Mouse (Mus musculus) kidney, postnatal 0 days (tissue): Measurements from ENCODE around the gene Tcea2. TPM values are rescaled to one million over a fixed set of nuclear protein-coding genes. Genes with fewer than 3 reads are reported as not detected.

Experiments used
- ATAC-seq: fragments of 200-750 bp; cut with Nextera tagmentation; replicated peaks from 2 replicates; pipeline ENCODE4 v1.8.0; 2017; ENCODE audit warnings: low read depth, moderate number of reproducible peaks, moderate TSS enrichment, moderate library complexity; ENCODE audit not compliant: low FRiP score
- DNase-seq: peaks from one replicate; pipeline ENCODE4 v3.0.0-alpha.2; 2016; ENCODE audit warnings: low spot score
- H3K27ac ChIP-seq: fragments of 300-500 bp; sonication (generic); 2 replicates; pipeline ENCODE4 v1.5.1; 2014; ENCODE audit warnings: mild to moderate bottlenecking
- H3K27me3 ChIP-seq: fragments of 300-500 bp; sonication (generic); 2 replicates; pipeline ENCODE4 v1.6.1; 2014; ENCODE audit warnings: low read length, mixed read lengths; ENCODE audit not compliant: insufficient read depth
- H3K36me3 ChIP-seq: fragments of 300-500 bp; sonication (generic); 2 replicates; pipeline ENCODE4 v1.6.1; 2014; ENCODE audit warnings: low read length, mixed read lengths; ENCODE audit not compliant: insufficient read depth
- H3K4me1 ChIP-seq: fragments of 300-500 bp; sonication (generic); replicated peaks from 2 replicates; pipeline ENCODE4 v1.6.1; 2014; ENCODE audit warnings: antibody characterized with exemption, low read length, mixed read lengths; ENCODE audit not compliant: insufficient read depth
- H3K4me2 ChIP-seq: fragments of 300-500 bp; sonication (generic); 2 replicates; pipeline ENCODE4 v1.6.1; 2014; ENCODE audit warnings: mild to moderate bottlenecking, low read length, moderate library complexity, mixed read lengths
- H3K4me3 ChIP-seq: fragments of 300-500 bp; sonication (generic); replicated peaks from 2 replicates; pipeline ENCODE4 v1.5.1; 2014; ENCODE audit warnings: low read depth, low read length
- H3K9ac ChIP-seq: fragments of 300-500 bp; sonication (generic); 2 replicates; pipeline ENCODE4 v1.6.1; 2014; ENCODE audit warnings: low read depth, low read length
- H3K9me3 ChIP-seq: fragments of 300-500 bp; sonication (generic); replicated peaks from 2 replicates; pipeline ENCODE4 v1.6.1; 2016; ENCODE audit warnings: low read length, inconsistent platforms, mixed read lengths
- CTCF ChIP-seq: IDR thresholded peaks from 2 replicates; pipeline ENCODE4 v1.5.1; 2016; ENCODE audit warnings: antibody characterized with exemption, low read depth, mild to moderate bottlenecking, moderate library complexity
- WGBS: fragments of 180-500 bp; shearing (Covaris S2); extraction: QIAGEN DNeasy Blood & Tissue Kit; methylation state at CpG from one replicate; pipeline ENCODE4 v1.1.7; 2014; 5-methylcytosine and 5-hydroxymethylcytosine counted together
- polyA plus RNA-seq: library from polyadenylated mRNA; unstranded; fragments of >200 nt; fragmentation: Nextera tagmentation; extraction: Ambion mirVana; gene quantifications from 2 replicates; pipeline ENCODE4 v1.2.1, GENCODE M21; 2015

The Tcea2 gene
- polyA plus RNA-seq, 1 experiment from 2014 or later: 23.4 TPM

DNA sequence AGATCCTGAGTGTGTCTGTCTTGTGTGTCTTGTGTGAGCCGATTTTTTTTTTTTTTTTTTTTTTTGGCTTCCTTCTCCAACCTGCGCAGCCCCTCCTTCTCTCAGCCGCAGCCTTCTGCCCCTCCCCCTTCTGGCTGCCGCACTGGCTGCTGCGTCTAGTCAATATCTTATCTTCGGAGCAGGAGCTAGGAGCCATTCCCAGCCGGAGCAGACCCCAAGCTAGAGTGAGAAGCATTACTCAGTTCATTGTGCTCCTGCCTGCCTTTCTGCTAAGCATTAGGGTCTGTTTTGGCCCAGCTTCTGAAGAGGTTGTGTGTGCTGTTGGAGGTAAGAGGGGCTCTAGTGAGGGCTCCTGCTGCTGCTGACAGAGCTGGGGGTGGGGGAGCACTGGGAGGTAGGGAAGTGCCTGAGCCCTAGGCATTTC lies 34.8 kb downstream of the Tcea2 start, which contains the start of gene Oprl1:
Gene Oprl1 (plus strand): TSS at position 114 of the 424 bp plus-strand sequence.
- no peak within 1 kb of the TSS for H3K4me3 ChIP-seq
- DNase-seq: no peak

DNA sequence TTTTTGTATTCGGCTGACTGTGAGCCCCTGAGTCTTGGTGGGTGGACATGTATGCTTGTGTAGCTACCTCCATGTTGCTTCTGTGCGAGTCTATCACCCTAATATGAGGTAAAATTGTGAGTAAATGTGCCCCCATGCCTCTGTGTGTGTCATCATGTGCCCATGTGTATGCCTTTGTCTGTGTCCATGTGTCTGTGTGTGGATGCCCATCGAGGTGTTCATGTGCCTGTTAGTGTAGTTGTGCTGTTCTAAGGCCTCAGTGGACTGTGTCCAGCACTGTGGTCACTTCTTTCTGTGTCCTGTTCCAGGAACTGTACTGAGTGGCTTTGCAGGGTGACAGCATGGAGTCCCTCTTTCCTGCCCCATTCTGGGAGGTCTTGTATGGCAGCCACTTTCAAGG lies 35.3 kb downstream of the Tcea2 start:
- ATAC-seq: no peak
- Histone ChIP-seq H3K9me3 (no peaks in the 10 kb centered on the region), H3K9ac (no peak overlapping the region), H3K36me3 (no peaks in the 10 kb centered on the region), H3K4me1 (no peaks in the 10 kb centered on the region), H3K27me3 (no peaks in the 10 kb centered on the region), H3K27ac (no peak overlapping the region), H3K4me2 (no peak overlapping the region), H3K4me3 (no peak overlapping the region)
- no peak for TF ChIP-seq CTCF
- WGBS: 77% methylated on average over 3 of the region's 3 CpGs
- DNase-seq: no peak

More for the DNA sequence above, 34.8 kb downstream of the Tcea2 start, which contains the start of gene Oprl1:
- H3K27me3 ChIP-seq: no peaks in the 10 kb centered on the region
- no peak within 1 kb of the TSS for H3K27ac ChIP-seq
- H3K4me2 ChIP-seq: no peak within 1 kb of the TSS
- no peaks in the 10 kb centered on the region for H3K4me1 ChIP-seq
- H3K36me3 ChIP-seq: no peaks in the 10 kb centered on the region
- no peak within 1 kb of the TSS for H3K9ac ChIP-seq
- no peak for ATAC-seq
- no peak for TF ChIP-seq CTCF
- H3K9me3 ChIP-seq: no peaks in the 10 kb centered on the region
- 4% methylated on average over 7 of the region's 7 CpGs for WGBS

DNA sequence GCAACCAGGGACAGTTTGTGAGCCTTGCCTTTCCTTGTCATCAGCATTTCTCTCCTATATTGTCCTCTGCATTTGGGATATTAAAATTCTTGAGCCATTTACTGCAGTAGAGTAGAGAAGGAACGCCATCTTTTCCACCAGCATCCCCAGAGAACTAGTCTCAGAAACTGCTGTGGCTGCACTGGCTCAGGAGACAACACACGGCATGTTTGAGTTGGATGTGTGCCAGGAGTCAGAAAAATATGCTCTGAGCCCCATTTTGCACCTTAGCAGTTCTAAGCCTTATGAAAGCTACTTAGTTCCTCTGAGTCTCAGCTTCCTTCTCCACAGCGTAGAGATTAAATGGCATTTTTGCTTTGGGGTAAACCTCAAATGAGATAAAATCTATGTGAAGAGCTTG lies 36.9 kb downstream of the Tcea2 start:
- 44% methylated on average over 3 of the region's 3 CpGs for WGBS

DNA sequence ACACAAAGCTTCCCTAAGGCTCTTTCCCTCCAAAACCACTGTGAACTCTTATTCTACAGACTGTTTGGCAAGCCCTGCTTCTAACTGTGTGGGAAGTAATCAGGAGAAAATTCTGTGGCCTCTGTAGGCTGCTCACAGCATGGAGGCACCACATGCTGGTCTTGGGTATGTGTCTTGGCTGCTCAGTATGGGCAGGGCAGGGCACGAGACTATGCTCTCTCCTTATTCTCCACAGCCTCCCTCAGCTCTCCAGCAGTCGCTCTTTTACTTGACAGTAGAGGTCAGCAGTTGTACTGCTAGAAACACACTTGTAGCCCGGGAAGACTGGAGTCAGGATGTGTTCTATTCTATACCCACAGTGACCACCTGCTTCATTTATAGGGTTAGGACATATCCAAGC lies 40.0 kb downstream of the Tcea2 start:
- H3K27ac ChIP-seq: no peak overlapping the region
- no peaks in the 10 kb centered on the region for H3K27me3 ChIP-seq
- H3K36me3 ChIP-seq: no peaks in the 10 kb centered on the region
- no peak; the same call in 1 of the 2 replicates for TF ChIP-seq CTCF
- H3K9me3 ChIP-seq: no peaks in the 10 kb centered on the region
- no peaks in the 10 kb centered on the region for H3K4me1 ChIP-seq
- WGBS: 20% methylated on average over 3 of the region's 3 CpGs
- no peak overlapping the region for H3K9ac ChIP-seq
- DNase-seq: no peak
- H3K4me3 ChIP-seq: no peak overlapping the region
- no peak overlapping the region for H3K4me2 ChIP-seq
- ATAC-seq: no peak

More for the DNA sequence above, 36.9 kb downstream of the Tcea2 start:
- Histone ChIP-seq H3K4me2 (no peak overlapping the region), H3K27me3 (no peaks in the 10 kb centered on the region), H3K9ac (no peak overlapping the region), H3K36me3 (no peaks in the 10 kb centered on the region), H3K9me3 (no peaks in the 10 kb centered on the region), H3K4me3 (no peak overlapping the region), H3K27ac (no peak overlapping the region), H3K4me1 (no peaks in the 10 kb centered on the region)
- no peak for ATAC-seq
- no peak for TF ChIP-seq CTCF
- no peak for DNase-seq

DNA sequence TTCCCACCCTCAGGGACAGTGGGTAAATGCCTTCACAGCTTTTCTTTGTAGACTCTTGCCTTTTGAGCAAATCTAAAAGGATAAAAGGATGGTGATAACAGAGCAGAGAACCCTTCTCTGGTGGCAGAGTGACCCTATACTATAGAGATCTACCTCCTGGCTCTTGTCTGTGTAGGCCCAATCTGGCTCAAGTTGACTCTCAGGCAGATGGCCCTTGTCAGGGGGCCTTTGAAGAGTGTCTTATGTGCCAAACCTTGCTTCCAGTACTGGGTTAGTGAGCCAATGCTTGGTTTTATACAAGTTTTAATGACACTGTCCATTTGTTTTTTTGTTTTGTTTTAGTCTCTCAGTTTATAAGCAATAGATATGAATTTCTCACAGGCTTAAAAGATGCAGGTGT lies 41.1 kb downstream of the Tcea2 start:
- H3K4me1 ChIP-seq: no peaks in the 10 kb centered on the region
- no peak for ATAC-seq
- H3K4me3 ChIP-seq: no peak overlapping the region
- no peak for DNase-seq
- no peak overlapping the region for H3K9ac ChIP-seq
- H3K36me3 ChIP-seq: no peaks in the 10 kb centered on the region
- no peak for TF ChIP-seq CTCF
- no peak overlapping the region for H3K4me2 ChIP-seq
- no peaks in the 10 kb centered on the region for H3K9me3 ChIP-seq
- no peak overlapping the region for H3K27ac ChIP-seq
- no peaks in the 10 kb centered on the region for H3K27me3 ChIP-seq

DNA sequence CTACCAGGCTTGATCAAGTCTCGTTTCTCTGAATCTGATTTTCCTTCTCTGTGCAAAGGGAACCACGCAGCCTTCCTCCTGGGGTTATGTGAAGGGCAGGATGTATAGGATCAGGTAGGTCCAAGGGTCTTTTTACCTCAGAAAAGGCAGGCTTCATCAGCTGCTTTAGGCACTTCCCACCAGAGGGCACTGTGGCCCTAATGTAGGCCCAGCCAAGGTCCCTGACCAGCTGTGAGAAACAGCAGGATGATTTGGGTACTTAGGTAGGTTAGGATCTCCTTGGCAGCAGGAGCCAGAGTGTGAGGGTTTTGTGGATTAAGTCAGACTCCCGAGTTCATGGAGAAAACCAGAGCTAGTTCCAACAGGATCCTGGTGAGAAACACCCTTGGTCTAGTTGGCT lies 42.1 kb downstream of the Tcea2 start:
- 13% methylated on average over 3 of the region's 3 CpGs for WGBS
- peak; percentile 56 for DNase-seq
- no peaks in the 10 kb centered on the region for H3K36me3 ChIP-seq

DNA sequence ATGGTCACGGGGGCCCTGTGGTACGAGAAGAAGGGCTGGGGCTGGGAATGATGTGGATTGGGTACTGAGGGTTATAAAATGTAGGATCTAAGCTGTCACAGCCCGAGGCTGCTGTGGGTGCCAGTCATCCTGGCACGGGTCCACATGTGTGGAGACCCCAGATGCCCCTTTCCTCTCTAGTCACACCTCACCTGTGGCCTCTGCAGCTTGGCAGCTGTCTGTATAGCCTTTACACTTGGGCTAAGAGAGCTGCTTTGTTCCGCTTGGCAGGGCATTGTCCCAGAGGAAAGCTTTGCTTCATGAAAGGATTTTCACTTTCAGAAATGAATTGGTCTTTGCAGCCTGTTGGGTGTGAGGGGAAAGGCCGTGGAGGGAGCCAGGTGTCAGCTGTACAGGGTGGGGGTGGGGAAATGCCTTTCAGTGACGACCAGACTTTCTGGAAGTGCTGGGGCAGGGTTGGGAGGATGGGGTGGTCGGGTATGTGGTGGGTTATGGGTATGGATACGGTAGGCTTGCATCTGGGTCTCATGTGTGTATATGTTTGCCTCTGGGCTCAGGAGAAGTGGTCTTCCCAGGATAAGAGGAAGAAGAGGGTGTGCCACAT lies 47.7 kb downstream of the Tcea2 start:
- TF ChIP-seq CTCF: no peak
- Histone ChIP-seq H3K9me3 (no peaks in the 10 kb centered on the region), H3K27ac (no peak overlapping the region), H3K27me3 (no peaks in the 10 kb centered on the region), H3K9ac (no peak overlapping the region), H3K36me3 (no peaks in the 10 kb centered on the region), H3K4me1 (no peaks in the 10 kb centered on the region), H3K4me2 (no peak overlapping the region), H3K4me3 (no peak overlapping the region)
- DNase-seq (no peak), ATAC-seq (no peak)
- WGBS: 46% methylated on average over 9 of the region's 9 CpGs

More for the DNA sequence above, 42.1 kb downstream of the Tcea2 start:
- TF ChIP-seq CTCF: peak; percentile 84
- H3K27ac ChIP-seq: no peak overlapping the region
- H3K9ac ChIP-seq: no peak overlapping the region
- no peaks in the 10 kb centered on the region for H3K4me1 ChIP-seq
- no peaks in the 10 kb centered on the region for H3K27me3 ChIP-seq
- ATAC-seq: no peak
- H3K4me3 ChIP-seq: no peak overlapping the region
- no peak overlapping the region for H3K4me2 ChIP-seq
- H3K9me3 ChIP-seq: no peaks in the 10 kb centered on the region
